Mouse (Mus musculus) C2C12 (cell line): Measurements from ENCODE around the gene P4htm. TPM values are rescaled to one million over a fixed set of nuclear protein-coding genes. Genes with fewer than 3 reads are reported as not detected.

Source experiments
- H3K27me3 ChIP-seq: one replicate; pipeline ENCODE4 v1.6.1; 2011; ENCODE audit not compliant: control insufficient read depth, insufficient read depth, insufficient read length
- H3K36me3 ChIP-seq: one replicate; pipeline ENCODE4 v1.6.1; 2011; ENCODE audit not compliant: control insufficient read depth, insufficient read depth
- H3K4me3 ChIP-seq: one replicate; pipeline ENCODE4 v1.5.1; 2011; ENCODE audit warnings: mild to moderate bottlenecking, control low read depth; ENCODE audit not compliant: poor library complexity, insufficient read depth, severe bottlenecking
- H3K79me2 ChIP-seq: one replicate; pipeline ENCODE4 v1.6.1; 2011; ENCODE audit not compliant: control insufficient read depth, insufficient read depth
- H3K79me3 ChIP-seq: one replicate; pipeline ENCODE4 v1.6.1; 2011; ENCODE audit warnings: low read depth, control low read depth
- H3ac ChIP-seq: one replicate; pipeline ENCODE3; 2011; ENCODE audit warnings: low read depth; ENCODE audit not compliant: control insufficient read depth, insufficient read length
- CEBPB ChIP-seq: IDR thresholded peaks from one replicate; pipeline ENCODE4 v1.6.1; 2011; ENCODE audit warnings: low read depth, mild to moderate bottlenecking, control low read depth, moderate library complexity
- CTCF ChIP-seq: IDR thresholded peaks from one replicate; pipeline ENCODE4 v1.5.1; 2011; ENCODE audit not compliant: control insufficient read depth, insufficient read depth, insufficient read length
- FOSL1 ChIP-seq: IDR thresholded peaks from one replicate; pipeline ENCODE4 v1.8.0; 2011; ENCODE audit warnings: mild to moderate bottlenecking, low read length; ENCODE audit not compliant: poor library complexity, insufficient read depth, severe bottlenecking
- MAX ChIP-seq: IDR thresholded peaks from one replicate; pipeline ENCODE4 v1.6.1; 2011; ENCODE audit warnings: mild to moderate bottlenecking, control low read depth
- MYOD1 ChIP-seq: IDR thresholded peaks from one replicate; pipeline ENCODE4 v1.6.1; 2011; ENCODE audit warnings: low read depth; ENCODE audit not compliant: control insufficient read depth, insufficient read length
- MYOG ChIP-seq: IDR thresholded peaks from one replicate; pipeline ENCODE4 v1.6.1; 2011; ENCODE audit not compliant: control insufficient read depth, insufficient read length; ENCODE audit errors: extremely low read depth
- USF1 ChIP-seq: IDR thresholded peaks from one replicate; pipeline ENCODE4 v1.6.1; 2011; ENCODE audit warnings: low read depth, mild to moderate bottlenecking, control low read depth, moderate library complexity
- polyA plus RNA-seq: library from polyadenylated mRNA; unstranded; fragments of >200 nt; fragmentation: generic; extraction: Trizol; gene quantifications from one replicate; pipeline ENCODE4 v1.2.1, GENCODE M21; 2012; ENCODE audit warnings: missing spikeins

Gene P4htm
- polyA plus RNA-seq, 1 experiment, result 1.3 TPM

- H3K36me3 ChIP-seq, result peaks cover 9% of the 10 kb centered on the region
- peaks cover 95% of the 10 kb centered on the region for H3K79me2 ChIP-seq
- H3K79me3 ChIP-seq, result peaks cover 37% of the 10 kb centered on the region
- TF ChIP-seq MYOD1 (no peak), CTCF (no peak), MYOG (no peak), MAX (no peak), CEBPB (no peak), FOSL1 (no peak), USF1 (no peak)
- H3ac ChIP-seq, result no peak overlapping the region
- no peaks in the 10 kb centered on the region for H3K27me3 ChIP-seq
- H3K4me3 ChIP-seq, result no peak overlapping the region
Observed at GRCm38 (mm10) chr9:108631631-108632256, 34.3 kb upstream of the P4htm start.

DNA sequence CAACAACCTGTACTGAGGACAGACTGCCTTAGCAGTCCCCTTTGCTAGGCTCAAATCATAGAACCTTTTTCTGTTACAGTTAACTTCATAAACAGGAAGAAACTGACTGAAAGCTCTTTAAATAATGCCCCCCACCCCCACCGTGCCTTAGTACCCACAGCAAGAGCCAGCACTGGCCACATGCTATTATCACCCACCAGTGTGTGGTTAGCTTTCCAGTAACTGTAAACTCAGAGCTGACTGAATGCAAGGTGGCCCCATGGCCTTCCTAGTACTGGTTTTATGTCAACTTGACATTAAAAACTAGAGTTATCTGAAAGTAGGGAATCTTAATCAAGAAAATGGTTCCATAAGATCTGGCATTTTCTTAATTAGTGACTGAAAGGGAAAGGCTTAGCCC is 33.2 kb upstream of the P4htm start:
- Histone ChIP-seq H3K79me2 (peaks cover 95% of the 10 kb centered on the region), H3K36me3 (peaks cover 9% of the 10 kb centered on the region), H3K79me3 (peaks cover 30% of the 10 kb centered on the region), H3ac (no peak overlapping the region), H3K27me3 (no peaks in the 10 kb centered on the region), H3K4me3 (no peak overlapping the region)
- TF ChIP-seq FOSL1, result no peak

DNA sequence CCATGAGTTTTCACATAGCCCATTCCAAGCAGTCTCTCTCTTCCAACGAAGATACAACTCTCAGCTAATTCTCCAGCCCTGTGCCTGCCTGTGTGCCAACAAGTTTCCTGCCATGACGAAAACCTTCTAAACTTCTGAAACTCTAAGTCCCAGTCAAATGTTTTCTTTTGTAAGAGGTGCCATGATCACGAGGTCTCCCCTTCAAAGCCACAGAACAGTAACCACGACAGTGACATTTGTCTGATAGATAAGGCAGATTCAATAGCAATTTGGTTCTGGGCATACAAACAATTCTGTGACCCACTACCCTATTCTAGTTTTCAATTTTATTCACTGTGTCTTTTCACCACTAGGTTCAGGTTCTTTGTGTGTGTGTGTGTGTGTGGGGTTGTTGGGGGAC is 30.7 kb upstream of the P4htm start:
- peaks cover 26% of the 10 kb centered on the region for H3K79me3 ChIP-seq
- TF ChIP-seq USF1 (no peak), FOSL1 (no peak), MAX (no peak), MYOD1 (no peak), CTCF (no peak), CEBPB (no peak)
- H3ac ChIP-seq, result no peak overlapping the region
- H3K4me3 ChIP-seq, result no peak overlapping the region
- H3K36me3 ChIP-seq, result peaks cover 12% of the 10 kb centered on the region
- H3K27me3 ChIP-seq, result no peaks in the 10 kb centered on the region
- H3K79me2 ChIP-seq, result peaks cover 85% of the 10 kb centered on the region

DNA sequence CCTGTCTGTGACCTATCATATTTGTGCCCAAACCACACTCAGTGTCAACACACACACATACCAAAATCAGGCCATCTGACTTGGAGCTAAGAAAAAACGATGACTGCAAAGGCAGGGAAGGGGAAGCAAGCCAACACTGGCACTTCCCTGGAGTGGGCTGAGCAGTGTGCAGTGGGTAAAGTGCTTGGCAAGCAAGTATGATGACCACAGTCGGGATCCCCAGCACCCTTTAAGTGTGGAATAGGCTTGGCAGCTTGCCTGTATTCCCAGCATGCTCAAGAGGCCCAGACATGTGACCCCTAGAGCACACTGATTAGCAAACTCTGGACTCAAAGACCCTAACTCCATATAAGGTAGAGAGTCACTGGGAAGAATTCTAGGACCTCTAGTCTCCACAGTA is 29.0 kb upstream of the P4htm start:
- H3K4me3 ChIP-seq, result no peak overlapping the region
- peaks cover 68% of the 10 kb centered on the region for H3K79me2 ChIP-seq
- no peak overlapping the region for H3ac ChIP-seq
- H3K27me3 ChIP-seq, result no peaks in the 10 kb centered on the region
- peaks cover 12% of the 10 kb centered on the region for H3K36me3 ChIP-seq
- TF ChIP-seq MAX (no peak), USF1 (no peak), CTCF (no peak), MYOD1 (no peak), CEBPB (no peak), FOSL1 (no peak), MYOG (no peak)
- peaks cover 20% of the 10 kb centered on the region for H3K79me3 ChIP-seq

DNA sequence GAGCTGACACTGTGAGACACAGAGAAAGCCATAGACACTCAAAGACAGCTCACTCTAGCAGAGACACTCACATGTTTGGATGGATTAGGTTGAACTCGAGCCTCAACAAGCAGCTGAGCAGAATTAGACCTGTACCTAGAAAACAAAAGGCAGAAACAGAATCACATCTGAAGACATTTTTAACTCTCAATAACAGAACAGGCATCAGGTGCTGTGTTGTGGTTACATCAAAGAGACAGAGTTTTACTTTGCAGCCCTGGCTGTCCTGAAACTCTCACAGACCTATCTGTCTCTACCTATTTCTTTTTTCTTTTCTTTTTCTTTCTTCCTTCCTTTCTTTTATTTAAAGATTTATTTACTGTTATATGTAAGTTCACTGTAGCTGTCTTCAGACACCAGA is 19.8 kb upstream of the P4htm start:
- no peak overlapping the region for H3ac ChIP-seq
- H3K27me3 ChIP-seq, result no peaks in the 10 kb centered on the region
- TF ChIP-seq MAX, result no peak
- no peak for TF ChIP-seq CEBPB
- TF ChIP-seq USF1, result no peak
- no peak for TF ChIP-seq MYOG
- no peaks in the 10 kb centered on the region for H3K79me3 ChIP-seq
- peaks cover 52% of the 10 kb centered on the region for H3K36me3 ChIP-seq
- no peak overlapping the region for H3K4me3 ChIP-seq
- H3K79me2 ChIP-seq, result no peaks in the 10 kb centered on the region

DNA sequence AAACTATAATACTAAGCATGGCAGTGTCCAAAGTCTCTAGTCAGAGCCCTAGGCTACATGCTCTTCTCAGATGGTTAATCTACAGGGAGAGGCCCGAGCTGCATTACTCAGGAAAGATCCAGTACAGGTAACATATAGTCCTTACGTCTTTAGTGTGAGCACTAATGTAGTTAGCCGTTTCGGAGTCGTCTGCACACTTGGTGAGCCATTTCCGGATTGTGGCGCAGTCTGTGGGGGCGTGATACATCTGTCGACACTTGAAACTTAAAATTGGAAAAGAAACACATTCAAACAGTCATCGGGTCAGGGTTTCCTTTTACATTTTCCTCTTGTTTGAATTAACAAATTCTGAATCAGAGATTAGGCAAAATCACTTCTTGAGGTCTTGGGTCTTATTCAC is 14.0 kb upstream of the P4htm start:
- TF ChIP-seq MAX (no peak), FOSL1 (no peak), USF1 (no peak), CEBPB (no peak), MYOD1 (no peak), CTCF (no peak), MYOG (no peak)
- H3K4me3 ChIP-seq, result no peak overlapping the region
- no peaks in the 10 kb centered on the region for H3K79me3 ChIP-seq
- no peaks in the 10 kb centered on the region for H3K27me3 ChIP-seq
- H3K79me2 ChIP-seq, result no peaks in the 10 kb centered on the region
- no peak overlapping the region for H3ac ChIP-seq
- H3K36me3 ChIP-seq, result peaks cover 79% of the 10 kb centered on the region
